Mouse (Mus musculus) ES-E14 (cell line): ENCODE data around the gene Nrxn3.

Source experiments
- CHD2 ChIP-seq: IDR thresholded peaks from 2 replicates; pipeline ENCODE4 v1.6.1; 2014; ENCODE audit warnings: mild to moderate bottlenecking, low read depth, low read length, inconsistent platforms
- HCFC1 ChIP-seq: IDR thresholded peaks from 2 replicates; pipeline ENCODE4 v1.6.1; 2012; ENCODE audit warnings: low read length, inconsistent platforms, borderline replicate concordance; ENCODE audit not compliant: insufficient read depth
- MAFK ChIP-seq: IDR thresholded peaks from 2 replicates; pipeline ENCODE4 v1.6.1; 2014; ENCODE audit warnings: mild to moderate bottlenecking, low read depth, low read length, inconsistent platforms; ENCODE audit not compliant: insufficient read depth
- ZC3H11A ChIP-seq: IDR thresholded peaks from 2 replicates; pipeline ENCODE4 v1.6.1; 2012; ENCODE audit warnings: low read depth, mild to moderate bottlenecking, inconsistent platforms, low read length, borderline replicate concordance
- ZNF384 ChIP-seq: IDR thresholded peaks from 2 replicates; pipeline ENCODE4 v1.6.1; 2012; ENCODE audit warnings: low read depth, low read length, inconsistent platforms

DNA sequence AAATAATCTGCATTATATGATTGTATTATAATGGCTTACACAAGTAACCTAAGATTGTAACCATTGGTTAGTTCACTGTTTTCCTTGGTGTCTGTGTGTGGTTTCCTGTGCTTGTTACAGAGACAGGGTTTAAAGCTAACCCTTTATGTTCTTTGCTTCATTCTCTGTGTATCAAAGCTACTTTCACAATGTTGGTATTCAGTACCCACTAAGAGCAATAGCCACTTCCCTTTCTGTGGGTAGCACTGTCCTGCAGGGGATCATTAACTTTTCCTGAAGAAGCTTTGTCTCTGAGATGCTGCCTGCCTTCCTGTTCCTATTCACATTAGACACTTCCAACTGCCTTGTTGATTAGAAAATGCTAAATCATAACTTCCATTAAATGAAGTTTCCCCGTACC is 836.2 kb downstream of the Nrxn3 start:
- TF ChIP-seq HCFC1, result no peak
- TF ChIP-seq ZNF384, result no peak
- TF ChIP-seq ZC3H11A, result no peak
- TF ChIP-seq CHD2, result no peak
- no peak for TF ChIP-seq MAFK
